Mouse (Mus musculus): ENCODE data around the gene Gm45785. TPM values are rescaled to one million over a fixed set of nuclear protein-coding genes. Genes with fewer than 3 reads are reported as not detected.

Gm45785 gene
- polyA plus RNA-seq, 1 experiment from 2014 or later, result not detected

GRCm38 (mm10) chr7:140881696-140882468 lies 25.8 kb upstream of the Gm45785 start, which contains the start of the genes Psmd13 and Sirt3:
Gene Psmd13 (plus strand): TSS chr7:140881968.
Gene Sirt3 (minus strand): TSS chr7:140882309.
- Histone ChIP-seq H3K27me3 (replicated peaks) (no peaks in the 10 kb centered on the region), H3K4me1 (peaks cover 27% of the 10 kb centered on the region), H3K9me3 (no peaks in the 10 kb centered on the region), H3K4me3 (peak within 1 kb of the TSS; percentile 89), H3K4me2 (peak within 1 kb of the TSS; percentile 81), H3K36me3 (peaks cover 42% of the 10 kb centered on the region), H3K9ac (peak within 1 kb of the TSS; percentile 90), H3K27ac (replicated peaks) (peak within 1 kb of the TSS; percentile 93)
- peak; percentile 91 for ATAC-seq (ENCODE audit: extremely low read depth, insufficient number of reproducible peaks, low FRiP score, low TSS enrichment)
- under 1% methylated on average over 59 of the region's 59 CpGs for WGBS

- H3K9ac ChIP-seq, result peak overlapping the region; percentile 90
- H3K4me2 ChIP-seq, result peak overlapping the region; percentile 81
- no peaks in the 10 kb centered on the region for H3K27me3 ChIP-seq (replicated peaks)
- WGBS, result 15% methylated on average over 8 of the region's 8 CpGs
- no peaks in the 10 kb centered on the region for H3K9me3 ChIP-seq
- peaks cover 27% of the 10 kb centered on the region for H3K4me1 ChIP-seq
- peak overlapping the region; percentile 89 for H3K4me3 ChIP-seq
- no peak for ATAC-seq (ENCODE audit: extremely low read depth, insufficient number of reproducible peaks, low FRiP score, low TSS enrichment)
- peaks cover 43% of the 10 kb centered on the region for H3K36me3 ChIP-seq
- H3K27ac ChIP-seq (replicated peaks), result peak overlapping the region; percentile 93
Observed at GRCm38 (mm10) chr7:140880865-140881515, 24.9 kb upstream of the Gm45785 start.

GRCm38 (mm10) chr7:140880419-140880818 lies 24.3 kb upstream of the Gm45785 start:
- H3K9ac ChIP-seq, result peak overlapping the region; percentile 90

GRCm38 (mm10) chr7:140879355-140879754 lies 23.2 kb upstream of the Gm45785 start:
- no peak for ATAC-seq (ENCODE audit: extremely low read depth, insufficient number of reproducible peaks, low FRiP score, low TSS enrichment)
- Histone ChIP-seq H3K36me3 (peaks cover 46% of the 10 kb centered on the region), H3K4me1 (peaks cover 27% of the 10 kb centered on the region), H3K9ac (peak overlapping the region; percentile 37; the same call in 1 of the 2 replicates), H3K27ac (replicated peaks) (no peak overlapping the region), H3K4me3 (no peak overlapping the region), H3K9me3 (no peaks in the 10 kb centered on the region), H3K27me3 (replicated peaks) (no peaks in the 10 kb centered on the region), H3K4me2 (no peak overlapping the region)
- WGBS, result 82% methylated on average over 7 of the region's 7 CpGs

More at GRCm38 (mm10) chr7:140880419-140880818, 24.3 kb upstream of the Gm45785 start:
- H3K36me3 ChIP-seq, result peaks cover 44% of the 10 kb centered on the region
- H3K4me2 ChIP-seq, result peak overlapping the region; percentile 81
- 84% methylated on average over 3 of the region's 3 CpGs for WGBS
- 0 out of 2 replicates have a peak overlapping the region, but pooled peaks have one; percentile 0 for H3K27ac ChIP-seq (replicated peaks)
- no peaks in the 10 kb centered on the region for H3K27me3 ChIP-seq (replicated peaks)
- no peaks in the 10 kb centered on the region for H3K9me3 ChIP-seq
- H3K4me3 ChIP-seq, result peak overlapping the region; percentile 89
- peaks cover 27% of the 10 kb centered on the region for H3K4me1 ChIP-seq
- no peak for ATAC-seq (ENCODE audit: extremely low read depth, insufficient number of reproducible peaks, low FRiP score, low TSS enrichment)

- H3K36me3 ChIP-seq, result peaks cover 57% of the 10 kb centered on the region
- WGBS, result 73% methylated on average over 6 of the region's 6 CpGs
- no peak overlapping the region for H3K9ac ChIP-seq
- H3K4me3 ChIP-seq, result no peak overlapping the region
- no peak overlapping the region for H3K27ac ChIP-seq (replicated peaks)
- H3K27me3 ChIP-seq (replicated peaks), result no peaks in the 10 kb centered on the region
- H3K4me2 ChIP-seq, result no peak overlapping the region
- H3K9me3 ChIP-seq, result no peaks in the 10 kb centered on the region
- no peak for ATAC-seq (ENCODE audit: extremely low read depth, insufficient number of reproducible peaks, low FRiP score, low TSS enrichment)
- peaks cover 19% of the 10 kb centered on the region for H3K4me1 ChIP-seq
Observed at GRCm38 (mm10) chr7:140877364-140877763, 21.2 kb upstream of the Gm45785 start.

- Histone ChIP-seq H3K27ac (replicated peaks) (no peak overlapping the region), H3K4me2 (no peak overlapping the region), H3K9ac (no peak overlapping the region), H3K4me3 (no peak overlapping the region), H3K36me3 (peaks cover 81% of the 10 kb centered on the region), H3K9me3 (no peaks in the 10 kb centered on the region), H3K27me3 (replicated peaks) (no peaks in the 10 kb centered on the region), H3K4me1 (peaks cover under 1% of the 10 kb centered on the region; the same call in 1 of the 2 replicates)
- ATAC-seq (ENCODE audit: extremely low read depth, insufficient number of reproducible peaks, low FRiP score, low TSS enrichment), result no peak
- 86% methylated on average over 4 of the region's 4 CpGs for WGBS
Observed at GRCm38 (mm10) chr7:140874224-140874623, 18.1 kb upstream of the Gm45785 start.

- no peak overlapping the region for H3K9ac ChIP-seq
- ATAC-seq (ENCODE audit: extremely low read depth, insufficient number of reproducible peaks, low FRiP score, low TSS enrichment), result no peak
- H3K36me3 ChIP-seq, result peaks cover 92% of the 10 kb centered on the region
- no peaks in the 10 kb centered on the region for H3K9me3 ChIP-seq
- H3K4me1 ChIP-seq, result no peaks in the 10 kb centered on the region
- H3K4me2 ChIP-seq, result no peak overlapping the region
- WGBS, result 87% methylated on average over 12 of the region's 12 CpGs
- H3K27me3 ChIP-seq (replicated peaks), result no peaks in the 10 kb centered on the region
- H3K4me3 ChIP-seq, result no peak overlapping the region
- no peak overlapping the region for H3K27ac ChIP-seq (replicated peaks)
Observed at GRCm38 (mm10) chr7:140864761-140865160, 8.6 kb upstream of the Gm45785 start.

- Histone ChIP-seq H3K4me3 (no peak overlapping the region), H3K9me3 (no peaks in the 10 kb centered on the region), H3K36me3 (peaks cover 73% of the 10 kb centered on the region), H3K27me3 (replicated peaks) (no peaks in the 10 kb centered on the region), H3K4me1 (peaks cover 18% of the 10 kb centered on the region), H3K4me2 (no peak overlapping the region), H3K9ac (no peak overlapping the region), H3K27ac (replicated peaks) (no peak overlapping the region)
- WGBS, result 84% methylated on average over 5 of the region's 5 CpGs
- no peak for ATAC-seq (ENCODE audit: extremely low read depth, insufficient number of reproducible peaks, low FRiP score, low TSS enrichment)
Observed at GRCm38 (mm10) chr7:140860728-140861127, 4.6 kb upstream of the Gm45785 start.

- ATAC-seq (ENCODE audit: extremely low read depth, insufficient number of reproducible peaks, low FRiP score, low TSS enrichment), result no peak
- H3K4me2 ChIP-seq, result no peak overlapping the region
- no peak overlapping the region for H3K4me3 ChIP-seq
Observed at GRCm38 (mm10) chr7:140859997-140860396, 3.9 kb upstream of the Gm45785 start.

GRCm38 (mm10) chr7:140858746-140859145 lies 2.6 kb upstream of the Gm45785 start:
- WGBS, result 94% methylated on average over 8 of the region's 8 CpGs
- Histone ChIP-seq H3K27me3 (replicated peaks) (no peaks in the 10 kb centered on the region), H3K4me2 (peak overlapping the region; percentile 96), H3K4me1 (peaks cover 28% of the 10 kb centered on the region), H3K36me3 (peaks cover 66% of the 10 kb centered on the region), H3K27ac (replicated peaks) (no peak overlapping the region), H3K9ac (peak overlapping the region; percentile 96), H3K4me3 (peak overlapping the region; percentile 70), H3K9me3 (no peaks in the 10 kb centered on the region)
- ATAC-seq (ENCODE audit: extremely low read depth, insufficient number of reproducible peaks, low FRiP score, low TSS enrichment), result no peak

More at GRCm38 (mm10) chr7:140859997-140860396, 3.9 kb upstream of the Gm45785 start:
- Histone ChIP-seq H3K27me3 (replicated peaks) (no peaks in the 10 kb centered on the region), H3K9me3 (no peaks in the 10 kb centered on the region), H3K4me1 (peaks cover 25% of the 10 kb centered on the region), H3K27ac (replicated peaks) (no peak overlapping the region), H3K9ac (no peak overlapping the region), H3K36me3 (peaks cover 67% of the 10 kb centered on the region)
- WGBS, result 68% methylated on average over 6 of the region's 6 CpGs
